Mouse (Mus musculus) kidney, embryonic 14.5 days (tissue): ENCODE results near the gene Man2b1. TPM values are rescaled to one million over a fixed set of nuclear protein-coding genes. Genes with fewer than 3 reads are reported as not detected.
"Not testable (repeated sequence)": the region's sequence is repeated elsewhere in the genome, so short reads cannot be mapped to it uniquely, and the experiment has no call there.

Experiments used
- ATAC-seq: fragments of 200-750 bp; cut with Nextera tagmentation; 2 replicates; pipeline ENCODE4 v1.8.0; 2017; ENCODE audit warnings: moderate number of reproducible peaks, mild to moderate bottlenecking, moderate TSS enrichment, moderate library complexity; ENCODE audit not compliant: low FRiP score, low TSS enrichment
- H3K27ac ChIP-seq: fragments of 300-500 bp; sonication (generic); 2 replicates; pipeline ENCODE4 v1.5.1; 2014; ENCODE audit warnings: low read depth, mild to moderate bottlenecking, low read length, moderate library complexity, mixed read lengths
- H3K27me3 ChIP-seq: fragments of 300-500 bp; sonication (generic); 2 replicates; pipeline ENCODE4 v1.6.1; 2014; ENCODE audit warnings: mild to moderate bottlenecking, low read length; ENCODE audit not compliant: control insufficient read depth, insufficient read depth
- H3K36me3 ChIP-seq: fragments of 300-500 bp; sonication (generic); 2 replicates; pipeline ENCODE4 v1.6.1; 2014; ENCODE audit warnings: low read length, mixed read lengths; ENCODE audit not compliant: control insufficient read depth, insufficient read depth
- H3K4me1 ChIP-seq: fragments of 300-500 bp; sonication (generic); 2 replicates; pipeline ENCODE4 v1.6.1; 2014; ENCODE audit warnings: low read length, mixed read lengths; ENCODE audit not compliant: control insufficient read depth, insufficient read depth
- H3K4me2 ChIP-seq: fragments of 300-500 bp; sonication (generic); replicated peaks from 2 replicates; pipeline ENCODE4 v1.6.1; 2014; ENCODE audit warnings: low read depth, mild to moderate bottlenecking, low read length
- H3K4me3 ChIP-seq: fragments of 300-500 bp; sonication (generic); 2 replicates; pipeline ENCODE4 v1.5.1; 2014; ENCODE audit warnings: mild to moderate bottlenecking, low read length
- H3K9ac ChIP-seq: fragments of 300-500 bp; sonication (generic); 2 replicates; pipeline ENCODE4 v1.6.1; 2014; ENCODE audit warnings: low read depth, mild to moderate bottlenecking, low read length, moderate library complexity
- H3K9me3 ChIP-seq: fragments of 300-500 bp; sonication (generic); 2 replicates; pipeline ENCODE4 v1.6.1; 2016; ENCODE audit warnings: low read length; ENCODE audit not compliant: control insufficient read depth
- WGBS: fragments of 180-500 bp; shearing (Covaris S2); extraction: QIAGEN DNeasy Blood & Tissue Kit; methylation state at CpG from one replicate; pipeline ENCODE4 v1.1.7; 2014; 5-methylcytosine and 5-hydroxymethylcytosine counted together
- polyA plus RNA-seq: library from polyadenylated mRNA; unstranded; fragments of >200 nt; fragmentation: Nextera tagmentation; extraction: Ambion mirVana; gene quantifications from 2 replicates; pipeline ENCODE4 v1.2.1, GENCODE M21; 2014

Gene Man2b1
- polyA plus RNA-seq, 1 experiment from 2014 or later = 33.9 TPM

GRCm38 (mm10) chr8:85080214-85080531 lies 2.9 kb upstream of the Man2b1 start:
- H3K27ac ChIP-seq = peak overlapping the region; percentile 79; the same call in 1 of the 2 replicates

DNA sequence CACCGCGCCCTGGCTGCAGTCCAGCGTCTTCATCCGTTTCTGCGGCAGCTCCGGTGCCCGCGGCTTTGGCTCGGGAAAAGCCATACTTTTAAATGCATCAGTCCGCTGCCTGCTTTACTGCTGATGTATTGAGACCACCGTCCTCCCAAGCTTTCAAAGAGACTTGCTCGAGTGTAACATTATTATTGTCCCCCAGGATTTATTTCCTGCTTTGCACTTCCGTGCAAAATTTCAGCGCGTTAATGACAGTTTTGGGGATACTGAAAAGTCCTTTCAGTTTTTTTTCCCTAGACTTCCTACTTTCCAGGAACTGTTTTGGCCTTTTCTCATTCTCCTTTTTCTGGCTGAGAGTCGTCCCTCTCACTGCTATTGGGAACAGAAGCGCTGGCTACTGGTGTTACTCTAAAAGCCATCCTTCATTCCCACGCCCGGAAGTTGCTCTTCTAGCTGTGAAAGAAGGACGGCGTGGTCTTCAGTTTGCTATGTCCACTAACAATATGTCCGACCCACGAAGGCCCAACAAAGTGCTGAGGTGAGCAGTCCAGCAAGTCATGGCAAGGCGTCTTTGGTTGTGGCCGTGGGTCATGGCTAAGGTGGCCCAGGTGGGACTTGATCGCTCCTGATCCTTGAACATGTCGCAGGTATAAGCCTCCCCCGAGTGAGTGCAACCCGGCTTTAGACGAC lies 2.4 kb upstream of the Man2b1 start, which contains the start of gene Wdr83os:
Gene Wdr83os, plus strand, starts transcription at position 209 of the 684 bp plus-strand sequence.
- peak within 1 kb of the TSS; percentile 95 for H3K4me3 ChIP-seq
- H3K27me3 ChIP-seq = no peaks in the 10 kb centered on the region
- peaks cover 11% of the 10 kb centered on the region; the same call in 1 of the 2 replicates for H3K4me1 ChIP-seq
- ATAC-seq = peak; percentile 0; the same call in 1 of the 2 replicates
- peak within 1 kb of the TSS; percentile 88 for H3K9ac ChIP-seq
- no peaks in the 10 kb centered on the region for H3K9me3 ChIP-seq
- under 1% methylated on average over 30 of the region's 30 CpGs for WGBS
- peak within 1 kb of the TSS; percentile 79 for H3K27ac ChIP-seq
- peaks cover 28% of the 10 kb centered on the region for H3K36me3 ChIP-seq
- H3K4me2 ChIP-seq = peak within 1 kb of the TSS; percentile 88

More at GRCm38 (mm10) chr8:85080214-85080531, 2.9 kb upstream of the Man2b1 start:
- Histone ChIP-seq H3K9ac (peak overlapping the region; percentile 88), H3K4me1 (peaks cover 11% of the 10 kb centered on the region; the same call in 1 of the 2 replicates), H3K36me3 (peaks cover 28% of the 10 kb centered on the region), H3K4me3 (peak overlapping the region; percentile 95), H3K27me3 (no peaks in the 10 kb centered on the region), H3K4me2 (peak overlapping the region; percentile 88), H3K9me3 (no peaks in the 10 kb centered on the region)
- under 1% methylated on average over 25 of the region's 25 CpGs for WGBS
- no peak for ATAC-seq

DNA sequence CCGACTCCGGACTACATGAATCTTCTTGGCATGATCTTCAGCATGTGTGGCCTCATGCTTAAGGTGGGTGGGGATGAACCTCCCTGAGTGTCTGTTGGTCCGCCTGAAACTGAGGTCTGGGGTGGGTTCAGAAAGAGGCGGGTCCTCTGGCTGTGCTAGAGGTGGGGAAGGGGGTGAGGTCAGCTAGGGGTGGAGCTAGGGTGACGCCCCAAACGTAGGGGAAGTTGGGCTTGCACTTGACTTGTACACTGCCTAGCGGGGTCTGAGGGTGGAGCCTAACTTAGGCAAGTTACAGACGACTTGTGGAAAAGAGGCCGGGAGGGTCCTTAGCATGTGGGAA lies 1.9 kb upstream of the Man2b1 start, which contains the start of gene Wdr83:
Gene Wdr83, minus strand, starts transcription at position 91 of the 340 bp plus-strand sequence.
- Histone ChIP-seq H3K4me2 (peak within 1 kb of the TSS; percentile 88), H3K36me3 (peaks cover 24% of the 10 kb centered on the region), H3K27me3 (no peaks in the 10 kb centered on the region), H3K4me1 (peaks cover 11% of the 10 kb centered on the region; the same call in 1 of the 2 replicates), H3K9me3 (no peaks in the 10 kb centered on the region), H3K9ac (peak within 1 kb of the TSS; percentile 88), H3K4me3 (peak within 1 kb of the TSS; percentile 95), H3K27ac (peak within 1 kb of the TSS; percentile 79)
- WGBS = under 1% methylated on average over 9 of the region's 9 CpGs
- peak; percentile 61 for ATAC-seq

DNA sequence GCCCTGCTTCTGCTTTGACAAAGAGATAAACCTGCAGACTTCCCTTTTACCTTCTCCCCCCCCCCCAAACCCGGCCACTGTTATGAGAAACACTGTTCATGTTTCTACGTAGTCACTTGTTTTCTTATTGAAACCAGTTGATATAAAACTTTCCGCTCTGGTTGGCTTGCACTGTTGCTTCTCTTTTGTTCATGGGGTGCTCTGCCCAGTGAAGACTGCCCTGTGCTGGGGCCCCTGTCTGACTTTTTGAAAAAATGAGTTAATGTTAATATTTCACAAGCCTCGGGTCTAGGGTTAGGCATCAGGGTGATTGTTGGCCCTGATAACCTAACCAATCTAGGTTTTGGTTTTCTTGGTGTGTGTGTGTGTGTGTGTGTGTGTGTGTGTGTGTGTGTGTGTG lies 901 bp upstream of the Man2b1 start:
- not testable (repeated sequence) for H3K9ac ChIP-seq, H3K27ac ChIP-seq, H3K4me3 ChIP-seq, H3K4me2 ChIP-seq, H3K9me3 ChIP-seq, ATAC-seq, H3K27me3 ChIP-seq
- Histone ChIP-seq H3K36me3 (peaks cover 26% of the 10 kb centered on the region), H3K4me1 (peaks cover 11% of the 10 kb centered on the region; the same call in 1 of the 2 replicates)
- 87% methylated on average over 4 of the region's 4 CpGs for WGBS

GRCm38 (mm10) chr8:85084633-85085032 lies 1.6 kb downstream of the Man2b1 start:
- WGBS = 85% methylated on average over 8 of the region's 8 CpGs
- ATAC-seq = no peak
- Histone ChIP-seq H3K4me1 (peaks cover 9% of the 10 kb centered on the region; the same call in 1 of the 2 replicates), H3K4me3 (no peak overlapping the region), H3K27me3 (no peaks in the 10 kb centered on the region), H3K4me2 (no peak overlapping the region), H3K9me3 (no peaks in the 10 kb centered on the region), H3K36me3 (peaks cover 21% of the 10 kb centered on the region), H3K27ac (no peak overlapping the region), H3K9ac (no peak overlapping the region)

GRCm38 (mm10) chr8:85086238-85086637 lies 3.2 kb downstream of the Man2b1 start:
- no peak overlapping the region for H3K4me2 ChIP-seq
- no peak overlapping the region for H3K27ac ChIP-seq
- peaks cover 7% of the 10 kb centered on the region; the same call in 1 of the 2 replicates for H3K4me1 ChIP-seq
- ATAC-seq = no peak
- no peak overlapping the region for H3K4me3 ChIP-seq
- 82% methylated on average over 3 of the region's 3 CpGs for WGBS
- no peaks in the 10 kb centered on the region for H3K27me3 ChIP-seq
- H3K36me3 ChIP-seq = peaks cover 21% of the 10 kb centered on the region
- no peaks in the 10 kb centered on the region for H3K9me3 ChIP-seq
- H3K9ac ChIP-seq = no peak overlapping the region

DNA sequence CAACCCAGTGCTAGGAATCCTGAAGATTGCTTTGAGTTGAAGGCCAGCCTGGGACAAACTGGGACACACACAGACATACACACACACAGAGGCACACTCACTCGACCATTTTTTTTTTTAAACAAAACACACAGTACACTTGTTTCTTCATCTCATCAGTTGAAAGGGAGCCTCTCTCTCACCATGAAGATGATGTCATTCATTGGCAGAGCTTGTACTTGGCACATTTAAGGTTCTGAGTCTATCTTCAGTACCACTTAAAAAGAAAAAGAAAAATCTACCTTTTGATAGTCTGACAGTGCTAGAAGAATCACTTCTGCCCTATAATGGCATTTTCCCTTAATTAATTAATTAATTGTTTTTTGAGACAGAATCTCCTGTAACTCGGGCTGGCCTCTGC lies 5.7 kb downstream of the Man2b1 start:
- Histone ChIP-seq H3K4me3 (no peak overlapping the region), H3K9me3 (no peaks in the 10 kb centered on the region), H3K9ac (no peak overlapping the region), H3K36me3 (peaks cover 31% of the 10 kb centered on the region), H3K4me2 (no peak overlapping the region), H3K27ac (no peak overlapping the region), H3K27me3 (no peaks in the 10 kb centered on the region), H3K4me1 (0 out of 2 replicates have a peak, but pooled peaks cover 2% of the 10 kb centered on the region)
- 78% methylated on average over 2 of the region's 2 CpGs for WGBS
- ATAC-seq = no peak

DNA sequence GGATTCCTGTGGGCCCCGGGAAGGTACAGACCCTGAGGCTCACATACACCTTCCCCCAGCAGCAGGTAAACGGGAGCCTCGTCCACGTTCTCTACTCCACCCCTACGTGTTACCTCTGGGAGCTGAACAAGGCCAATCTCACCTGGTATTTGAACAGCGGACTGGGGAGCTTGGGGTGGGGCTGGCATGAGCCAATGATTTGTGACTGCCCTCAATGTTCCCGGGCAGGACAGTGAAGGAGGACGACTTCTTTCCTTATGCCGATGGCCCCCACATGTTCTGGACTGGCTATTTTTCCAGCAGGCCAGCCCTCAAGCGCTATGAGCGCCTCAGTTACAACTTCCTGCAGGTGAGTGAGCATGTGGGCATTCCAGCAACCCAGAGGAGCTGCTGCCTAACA lies 7.8 kb downstream of the Man2b1 start:
- Histone ChIP-seq H3K4me2 (no peak overlapping the region), H3K4me1 (no peaks in the 10 kb centered on the region), H3K27ac (no peak overlapping the region), H3K9ac (no peak overlapping the region), H3K27me3 (no peaks in the 10 kb centered on the region), H3K9me3 (no peaks in the 10 kb centered on the region), H3K36me3 (peaks cover 35% of the 10 kb centered on the region), H3K4me3 (no peak overlapping the region)
- no peak for ATAC-seq
- WGBS = 90% methylated on average over 11 of the region's 11 CpGs

DNA sequence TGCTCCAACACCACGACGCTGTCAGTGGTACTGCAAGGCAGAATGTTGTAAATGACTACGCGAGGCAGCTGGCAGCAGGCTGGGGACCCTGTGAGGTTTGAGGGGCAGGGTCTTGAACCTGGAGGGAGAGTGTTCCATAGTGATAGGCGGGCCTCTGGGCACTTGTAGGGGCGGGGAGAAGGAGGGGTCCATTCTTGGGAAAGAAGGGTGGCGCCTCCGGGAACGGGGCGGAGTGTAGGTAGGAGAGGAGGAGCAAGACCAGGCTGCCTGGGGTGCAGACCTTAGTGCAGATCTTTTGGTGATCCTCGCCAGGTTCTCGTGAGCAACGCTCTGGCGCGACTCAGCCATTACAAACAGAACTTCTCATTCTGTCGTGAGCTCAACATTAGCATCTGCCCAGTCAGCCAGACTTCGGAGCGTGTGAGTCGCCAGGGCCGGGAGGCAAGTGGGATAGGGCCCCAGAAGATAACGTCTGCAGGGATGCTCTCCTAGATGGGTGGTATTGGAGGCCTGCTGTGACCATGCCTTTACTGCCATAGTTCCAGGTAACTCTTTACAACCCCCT lies 8.5 kb downstream of the Man2b1 start:
- Histone ChIP-seq H3K9ac (no peak overlapping the region), H3K27ac (no peak overlapping the region), H3K4me2 (no peak overlapping the region), H3K4me1 (no peaks in the 10 kb centered on the region), H3K36me3 (peaks cover 38% of the 10 kb centered on the region), H3K9me3 (no peaks in the 10 kb centered on the region), H3K27me3 (no peaks in the 10 kb centered on the region), H3K4me3 (no peak overlapping the region)
- 0 out of 2 replicates have a peak, but pooled peaks have one; percentile 43 for ATAC-seq
- 29% methylated on average over 21 of the region's 21 CpGs for WGBS
